Mouse (Mus musculus): ENCODE results near the gene Smarcd2. TPM values are rescaled to one million over a fixed set of nuclear protein-coding genes. Genes with fewer than 3 reads are reported as not detected.
A peak's percentile ranks its signal among the peaks of the same experiment; 100 is the strongest.
"Not testable (repeated sequence)": the region's sequence is repeated elsewhere in the genome, so short reads cannot be mapped to it uniquely, and the experiment has no call there.

The Smarcd2 gene
- polyA plus RNA-seq, 1 experiment = 22.3 TPM

- H3K4me1 ChIP-seq (ENCODE audit: control insufficient read depth, insufficient read depth, insufficient read length, low read length) = peaks cover 29% of the 10 kb centered on the region
- peak overlapping the region; percentile 51 for H3K27ac ChIP-seq (replicated peaks; ENCODE audit: low read depth, low read length)
- no peak overlapping the region for H3K4me3 ChIP-seq (ENCODE audit: insufficient read depth, low read depth, low read length)
Measured at GRCm38 (mm10) chr11:106268326-106269059, 4.3 kb downstream of the Smarcd2 start.

- Histone ChIP-seq H3K27ac (replicated peaks; ENCODE audit: low read depth, low read length) (no peak overlapping the region), H3K4me3 (ENCODE audit: insufficient read depth, low read depth, low read length) (no peak overlapping the region), H3K4me1 (ENCODE audit: control insufficient read depth, insufficient read depth, insufficient read length, low read length) (peaks cover 29% of the 10 kb centered on the region)
Measured at GRCm38 (mm10) chr11:106267871-106268270, 4.9 kb downstream of the Smarcd2 start.

- Histone ChIP-seq H3K4me1 (ENCODE audit: control insufficient read depth, insufficient read depth, insufficient read length, low read length) (peaks cover 29% of the 10 kb centered on the region), H3K4me3 (ENCODE audit: insufficient read depth, low read depth, low read length) (no peak overlapping the region), H3K27ac (replicated peaks; ENCODE audit: low read depth, low read length) (no peak overlapping the region)
Measured at GRCm38 (mm10) chr11:106267311-106267852, 5.4 kb downstream of the Smarcd2 start.

GRCm38 (mm10) chr11:106266431-106266830, 6.3 kb downstream of the Smarcd2 start:
- H3K27ac ChIP-seq (replicated peaks; ENCODE audit: low read depth, low read length) = no peak overlapping the region
- H3K4me1 ChIP-seq (ENCODE audit: control insufficient read depth, insufficient read depth, insufficient read length, low read length) = peaks cover 27% of the 10 kb centered on the region
- no peak overlapping the region for H3K4me3 ChIP-seq (ENCODE audit: insufficient read depth, low read depth, low read length)

GRCm38 (mm10) chr11:106265570-106265969, 7.2 kb downstream of the Smarcd2 start:
- H3K4me1 ChIP-seq (ENCODE audit: control insufficient read depth, insufficient read depth, insufficient read length, low read length) = peaks cover 22% of the 10 kb centered on the region
- no peak overlapping the region for H3K27ac ChIP-seq (replicated peaks; ENCODE audit: low read depth, low read length)
- no peak overlapping the region for H3K4me3 ChIP-seq (ENCODE audit: insufficient read depth, low read depth, low read length)

- Histone ChIP-seq H3K4me1 (ENCODE audit: control insufficient read depth, insufficient read depth, insufficient read length, low read length) (peaks cover 17% of the 10 kb centered on the region), H3K27ac (replicated peaks; ENCODE audit: low read depth, low read length) (no peak overlapping the region), H3K4me3 (ENCODE audit: insufficient read depth, low read depth, low read length) (no peak overlapping the region)
Measured at GRCm38 (mm10) chr11:106264988-106265387, 7.8 kb downstream of the Smarcd2 start.

GRCm38 (mm10) chr11:106263963-106264362, 8.8 kb downstream of the Smarcd2 start:
- Histone ChIP-seq H3K27ac (replicated peaks; ENCODE audit: low read depth, low read length) (no peak overlapping the region), H3K4me1 (ENCODE audit: control insufficient read depth, insufficient read depth, insufficient read length, low read length) (peaks cover 10% of the 10 kb centered on the region), H3K4me3 (ENCODE audit: insufficient read depth, low read depth, low read length) (no peak overlapping the region)

GRCm38 (mm10) chr11:106260826-106261450, 11.8 kb downstream of the Smarcd2 start:
- Histone ChIP-seq H3K4me1 (ENCODE audit: control insufficient read depth, insufficient read depth, insufficient read length, low read length) (no peaks in the 10 kb centered on the region), H3K27ac (replicated peaks; ENCODE audit: low read depth, low read length) (no peak overlapping the region), H3K4me3 (ENCODE audit: insufficient read depth, low read depth, low read length) (no peak overlapping the region)

GRCm38 (mm10) chr11:106256775-106257174, 16.0 kb downstream of the Smarcd2 start:
- Histone ChIP-seq H3K27ac (replicated peaks; ENCODE audit: low read depth, low read length) (no peak overlapping the region), H3K4me1 (ENCODE audit: control insufficient read depth, insufficient read depth, insufficient read length, low read length) (no peaks in the 10 kb centered on the region), H3K4me3 (ENCODE audit: insufficient read depth, low read depth, low read length) (peak overlapping the region; percentile 33)

- H3K27ac ChIP-seq (replicated peaks; ENCODE audit: low read depth, low read length) = peak within 1 kb of the TSS; percentile 73
- no peaks in the 10 kb centered on the region for H3K4me1 ChIP-seq (ENCODE audit: control insufficient read depth, insufficient read depth, insufficient read length, low read length)
- H3K4me3 ChIP-seq (ENCODE audit: insufficient read depth, low read depth, low read length) = peak within 1 kb of the TSS; percentile 69
Measured at GRCm38 (mm10) chr11:106255685-106256451, 16.9 kb downstream of the Smarcd2 start, which contains the start of the genes Ftsj3 and Psmc5. TSS of gene Ftsj3 (minus strand) at chr11:106256079. TSS of gene Psmc5 (plus strand) at chr11:106256154.

GRCm38 (mm10) chr11:106255174-106255573, 17.6 kb downstream of the Smarcd2 start:
- peak overlapping the region; percentile 69 for H3K4me3 ChIP-seq (ENCODE audit: insufficient read depth, low read depth, low read length)
- no peaks in the 10 kb centered on the region for H3K4me1 ChIP-seq (ENCODE audit: control insufficient read depth, insufficient read depth, insufficient read length, low read length)
- no peak overlapping the region for H3K27ac ChIP-seq (replicated peaks; ENCODE audit: low read depth, low read length)

- H3K4me3 ChIP-seq (ENCODE audit: insufficient read depth, low read depth, low read length) = peak overlapping the region; percentile 69
- no peaks in the 10 kb centered on the region for H3K4me1 ChIP-seq (ENCODE audit: control insufficient read depth, insufficient read depth, insufficient read length, low read length)
- H3K27ac ChIP-seq (replicated peaks; ENCODE audit: low read depth, low read length) = no peak overlapping the region
Measured at GRCm38 (mm10) chr11:106254767-106255166, 18.0 kb downstream of the Smarcd2 start.

GRCm38 (mm10) chr11:106249326-106249725, 23.4 kb downstream of the Smarcd2 start:
- no peak overlapping the region for H3K4me3 ChIP-seq (ENCODE audit: insufficient read depth, low read depth, low read length)
- no peaks in the 10 kb centered on the region for H3K4me1 ChIP-seq (ENCODE audit: control insufficient read depth, insufficient read depth, insufficient read length, low read length)
- peak overlapping the region; percentile 19; the same call in 1 of the 2 replicates for H3K27ac ChIP-seq (replicated peaks; ENCODE audit: low read depth, low read length)

GRCm38 (mm10) chr11:106246834-106247233, 25.9 kb downstream of the Smarcd2 start:
- no peaks in the 10 kb centered on the region for H3K4me1 ChIP-seq (ENCODE audit: control insufficient read depth, insufficient read depth, insufficient read length, low read length)
- no peak overlapping the region for H3K27ac ChIP-seq (replicated peaks; ENCODE audit: low read depth, low read length)
- no peak overlapping the region for H3K4me3 ChIP-seq (ENCODE audit: insufficient read depth, low read depth, low read length)

- not testable (repeated sequence) for H3K4me3 ChIP-seq (ENCODE audit: insufficient read depth, low read depth, low read length); H3K4me1 ChIP-seq (ENCODE audit: control insufficient read depth, insufficient read depth, insufficient read length, low read length); H3K27ac ChIP-seq (replicated peaks; ENCODE audit: low read depth, low read length)
Measured at GRCm38 (mm10) chr11:106233978-106234377, 38.8 kb downstream of the Smarcd2 start.
